Mouse (Mus musculus) layer of hippocampus, postnatal 36 days (tissue): ENCODE measurements around the gene Zmynd12. TPM values are rescaled to one million over a fixed set of nuclear protein-coding genes. Genes with fewer than 3 reads are reported as not detected.

Experiments used
- total RNA-seq, 2 experiments: library from RNA; stranded (reverse); gene quantifications; 2 replicates each; pipeline ENCODE4 v1.2.3; 2021

Gene Zmynd12
- total RNA-seq, 2 experiments from 2014 or later, result 0.46 to 0.47 TPM

Other genes starting within 250 kb of the Zmynd12 start
- 1 to 10 TPM; 6.7 to 8.2 TPM for gene Zfp691, start 248.6 kb upstream of the Zmynd12 start, total RNA-seq
- gene Ermap, start 232.8 kb upstream of the Zmynd12 start, total RNA-seq, result under 1 TPM; 0.28 to 0.32 TPM
- gene Svbp, start 227.5 kb upstream of the Zmynd12 start, total RNA-seq, result 10 to 100 TPM; 16.3 to 19.8 TPM
- gene Tmem269, start 204.6 kb upstream of the Zmynd12 start, total RNA-seq, result 1 to 10 TPM in 1 of 2 experiments, under 1 TPM in 1; 0.56 to 1.1 TPM
- 10 to 100 TPM; 35.0 TPM for gene AU022252, start 190.1 kb upstream of the Zmynd12 start, total RNA-seq
- 10 to 100 TPM in 1 of 2 experiments, 1 to 10 TPM in 1; 9.2 to 11.9 TPM for gene P3h1, start 189.9 kb upstream of the Zmynd12 start, total RNA-seq
- under 1 TPM; 0.20 to 0.42 TPM for gene Cldn19, start 167.4 kb upstream of the Zmynd12 start, total RNA-seq
- gene Ybx1, start 128.2 kb upstream of the Zmynd12 start, total RNA-seq, result 100 to 1,000 TPM; 275 to 279 TPM
- 10 to 100 TPM; 17.5 to 20.6 TPM for gene Ppih, start 102.3 kb upstream of the Zmynd12 start, total RNA-seq
- gene Ccdc30, start 7.3 kb upstream of the Zmynd12 start, total RNA-seq, result 10 to 100 TPM; 19.9 to 28.7 TPM
- gene Ppcs, start 394 bp upstream of the Zmynd12 start, total RNA-seq, result 1 to 10 TPM; 6.2 to 6.4 TPM
- 10 to 100 TPM; 12.0 to 12.4 TPM for gene Rimkla, start 69.8 kb downstream of the Zmynd12 start, total RNA-seq
- 10 to 100 TPM; 63.6 to 72.9 TPM for gene Foxj3, start 114.2 kb downstream of the Zmynd12 start, total RNA-seq
- gene Frg2f1, start 116.7 kb downstream of the Zmynd12 start, total RNA-seq, result 10 to 100 TPM; 26.2 to 31.1 TPM
- not detected for gene Guca2a, start 214.9 kb downstream of the Zmynd12 start, total RNA-seq
- gene Guca2b, start 236.1 kb downstream of the Zmynd12 start, total RNA-seq, result not detected